Mouse (Mus musculus): Measurements from ENCODE around the gene Iqcm. TPM values are rescaled to one million over a fixed set of nuclear protein-coding genes. Genes with fewer than 3 reads are reported as not detected.

Iqcm gene
- total and polyA plus RNA-seq, 2 experiments from 2014 or later = 0.16 to 0.33 TPM

GRCm38 (mm10) chr8:75755596-75755995 is 307.1 kb downstream of the Iqcm start:
- no peak overlapping the region for H3K9ac ChIP-seq (replicated peaks; ENCODE audit: low read length, poor library complexity, severe bottlenecking)
- DNase-seq (ENCODE audit: low spot score) = no peak
- H3K27ac ChIP-seq (ENCODE audit: low read depth, low read length) = no peak overlapping the region
- ATAC-seq (ENCODE audit: low FRiP score) = no peak
- no peaks in the 10 kb centered on the region for H3K36me3 ChIP-seq (ENCODE audit: insufficient read depth, low read length)
- no peaks in the 10 kb centered on the region for H3K4me1 ChIP-seq (ENCODE audit: insufficient read depth, low read length)
- H3K9me3 ChIP-seq (ENCODE audit: low read length) = 0 out of 2 replicates have a peak, but pooled peaks cover 6% of the 10 kb centered on the region
- no peak for TF ChIP-seq CTCF (IDR thresholded peaks at IDR 0.05)
- H3K4me2 ChIP-seq (ENCODE audit: low read depth, low read length, poor library complexity, severe bottlenecking) = no peak overlapping the region
- no peak overlapping the region for H3K4me3 ChIP-seq (ENCODE audit: low read depth, low read length)
- no peaks in the 10 kb centered on the region for H3K27me3 ChIP-seq (ENCODE audit: insufficient read depth, low read length)

- TF ChIP-seq CTCF (IDR thresholded peaks at IDR 0.05) = no peak
- Histone ChIP-seq H3K27me3 (ENCODE audit: insufficient read depth, low read length) (no peaks in the 10 kb centered on the region), H3K4me1 (ENCODE audit: insufficient read depth, low read length) (no peaks in the 10 kb centered on the region), H3K9ac (replicated peaks; ENCODE audit: low read length, poor library complexity, severe bottlenecking) (no peak overlapping the region), H3K36me3 (ENCODE audit: insufficient read depth, low read length) (no peaks in the 10 kb centered on the region), H3K27ac (ENCODE audit: low read depth, low read length) (no peak overlapping the region), H3K4me3 (ENCODE audit: low read depth, low read length) (no peak overlapping the region), H3K9me3 (ENCODE audit: low read length) (no peaks in the 10 kb centered on the region), H3K4me2 (ENCODE audit: low read depth, low read length, poor library complexity, severe bottlenecking) (no peak overlapping the region)
- 69% methylated on average over 4 of the region's 4 CpGs for WGBS
- no peak for ATAC-seq (ENCODE audit: low FRiP score)
- peak; percentile 69 for DNase-seq (ENCODE audit: low spot score)
Measured at GRCm38 (mm10) chr8:75828468-75829132, 380.1 kb downstream of the Iqcm start.

- no peak overlapping the region for H3K4me3 ChIP-seq (ENCODE audit: low read depth, low read length)
- TF ChIP-seq CTCF (IDR thresholded peaks at IDR 0.05) = no peak
- no peak overlapping the region for H3K4me2 ChIP-seq (ENCODE audit: low read depth, low read length, poor library complexity, severe bottlenecking)
- no peaks in the 10 kb centered on the region for H3K36me3 ChIP-seq (ENCODE audit: insufficient read depth, low read length)
- no peaks in the 10 kb centered on the region for H3K4me1 ChIP-seq (ENCODE audit: insufficient read depth, low read length)
- no peak for ATAC-seq (ENCODE audit: low FRiP score)
- WGBS = 72% methylated on average over 2 of the region's 2 CpGs
- no peak overlapping the region for H3K9ac ChIP-seq (replicated peaks; ENCODE audit: low read length, poor library complexity, severe bottlenecking)
- no peaks in the 10 kb centered on the region for H3K27me3 ChIP-seq (ENCODE audit: insufficient read depth, low read length)
- no peak overlapping the region for H3K27ac ChIP-seq (ENCODE audit: low read depth, low read length)
- peak; percentile 4 for DNase-seq (ENCODE audit: low spot score)
- no peaks in the 10 kb centered on the region for H3K9me3 ChIP-seq (ENCODE audit: low read length)
Measured at GRCm38 (mm10) chr8:75835245-75835644, 386.8 kb downstream of the Iqcm start.

DNA sequence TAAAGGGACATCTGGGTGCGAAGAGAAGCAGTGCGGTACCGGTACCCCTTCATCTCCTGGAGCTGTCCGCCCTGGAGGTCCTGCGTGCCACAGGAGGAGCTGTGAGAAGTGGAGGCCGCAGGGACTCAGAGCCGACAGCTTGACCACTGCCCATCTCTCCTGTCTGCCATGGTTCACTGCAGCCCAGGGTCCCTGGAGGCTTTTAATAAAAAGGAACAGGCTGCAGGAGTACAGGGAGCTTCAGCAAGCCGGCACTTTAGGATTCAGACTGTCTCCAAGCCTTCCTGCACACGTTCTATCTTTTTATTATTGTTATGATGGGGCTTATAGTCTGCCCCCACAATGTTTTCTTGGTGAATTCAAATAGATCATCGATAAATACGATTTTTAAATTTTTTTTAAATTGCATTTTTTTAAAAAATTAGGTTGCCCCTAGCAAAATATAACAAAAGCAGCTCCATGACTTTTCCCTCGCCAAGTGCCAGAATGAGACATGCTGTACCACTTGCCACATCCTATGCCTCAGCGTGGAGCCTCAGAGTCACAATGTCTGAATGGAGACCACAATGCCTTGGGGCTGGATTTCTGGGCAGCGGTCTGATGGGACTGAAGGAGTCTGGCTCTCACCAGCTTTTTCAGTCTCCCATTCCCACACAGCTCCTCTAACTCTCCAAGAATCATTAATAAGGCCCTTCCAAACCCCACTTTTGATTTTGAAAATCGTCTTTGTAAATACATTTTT is 469.3 kb downstream of the Iqcm start:
- 55% methylated on average over 15 of the region's 15 CpGs for WGBS
- no peaks in the 10 kb centered on the region for H3K4me1 ChIP-seq (ENCODE audit: insufficient read depth, low read length)
- H3K9me3 ChIP-seq (ENCODE audit: low read length) = no peaks in the 10 kb centered on the region
- no peak for TF ChIP-seq CTCF (IDR thresholded peaks at IDR 0.05)
- ATAC-seq (ENCODE audit: low FRiP score) (peak; percentile 65; the same call in 1 of the 2 replicates), DNase-seq (ENCODE audit: low spot score) (peak; percentile 69)
- no peak overlapping the region for H3K9ac ChIP-seq (replicated peaks; ENCODE audit: low read length, poor library complexity, severe bottlenecking)
- H3K27me3 ChIP-seq (ENCODE audit: insufficient read depth, low read length) = no peaks in the 10 kb centered on the region
- H3K36me3 ChIP-seq (ENCODE audit: insufficient read depth, low read length) = no peaks in the 10 kb centered on the region
- H3K27ac ChIP-seq (ENCODE audit: low read depth, low read length) = no peak overlapping the region
- H3K4me3 ChIP-seq (ENCODE audit: low read depth, low read length) = no peak overlapping the region
- H3K4me2 ChIP-seq (ENCODE audit: low read depth, low read length, poor library complexity, severe bottlenecking) = no peak overlapping the region

DNA sequence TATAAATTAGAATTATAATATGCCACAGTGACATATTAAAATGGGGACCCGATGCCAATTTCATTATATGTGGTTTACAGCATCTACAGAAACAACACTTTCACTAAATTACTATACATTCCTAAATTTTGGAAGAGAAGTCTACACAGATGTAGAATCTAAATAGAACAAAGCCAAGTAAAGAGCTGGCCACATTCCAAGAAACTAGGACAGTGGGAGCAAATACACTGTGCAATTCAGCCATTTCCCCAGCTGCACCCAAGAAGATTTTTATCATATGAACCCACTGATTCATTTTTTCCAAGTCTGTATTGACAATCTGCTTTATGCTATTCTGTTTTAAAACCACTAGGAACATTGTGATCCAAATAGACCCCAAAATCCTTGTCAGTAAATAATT is 500.7 kb downstream of the Iqcm start:
- Histone ChIP-seq H3K4me1 (ENCODE audit: insufficient read depth, low read length) (no peaks in the 10 kb centered on the region), H3K36me3 (ENCODE audit: insufficient read depth, low read length) (no peaks in the 10 kb centered on the region), H3K4me3 (ENCODE audit: low read depth, low read length) (no peak overlapping the region), H3K27ac (ENCODE audit: low read depth, low read length) (no peak overlapping the region), H3K9me3 (ENCODE audit: low read length) (no peaks in the 10 kb centered on the region), H3K4me2 (ENCODE audit: low read depth, low read length, poor library complexity, severe bottlenecking) (no peak overlapping the region), H3K27me3 (ENCODE audit: insufficient read depth, low read length) (no peaks in the 10 kb centered on the region), H3K9ac (replicated peaks; ENCODE audit: low read length, poor library complexity, severe bottlenecking) (no peak overlapping the region)
- no peak for TF ChIP-seq CTCF (IDR thresholded peaks at IDR 0.05)
- DNase-seq (ENCODE audit: low spot score) = no peak
- 82% methylated on average over 1 of the region's 1 CpGs for WGBS
- ATAC-seq (ENCODE audit: low FRiP score) = no peak

DNA sequence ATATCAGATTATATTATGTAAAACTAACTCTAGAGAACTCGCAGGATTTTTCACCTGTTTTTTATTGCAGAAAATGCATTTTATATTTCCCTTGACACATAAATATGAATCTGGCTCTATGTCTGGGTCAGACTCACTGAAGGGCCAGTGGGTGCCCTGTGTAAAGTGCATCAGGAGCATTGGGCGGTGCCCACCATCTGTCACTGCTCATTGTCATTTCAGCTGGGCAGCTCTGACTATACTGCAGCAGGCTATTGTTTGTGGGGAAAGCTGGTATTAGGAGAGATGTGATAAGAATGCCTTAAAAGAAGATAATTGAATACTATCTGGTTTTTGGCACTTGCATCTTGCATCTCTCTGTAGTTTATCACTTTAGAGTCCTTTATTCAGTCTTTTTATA is 507.5 kb downstream of the Iqcm start:
- Histone ChIP-seq H3K9ac (replicated peaks; ENCODE audit: low read length, poor library complexity, severe bottlenecking) (no peak overlapping the region), H3K4me2 (ENCODE audit: low read depth, low read length, poor library complexity, severe bottlenecking) (no peak overlapping the region), H3K27ac (ENCODE audit: low read depth, low read length) (no peak overlapping the region), H3K27me3 (ENCODE audit: insufficient read depth, low read length) (no peaks in the 10 kb centered on the region), H3K4me3 (ENCODE audit: low read depth, low read length) (no peak overlapping the region), H3K4me1 (ENCODE audit: insufficient read depth, low read length) (no peaks in the 10 kb centered on the region), H3K36me3 (ENCODE audit: insufficient read depth, low read length) (no peaks in the 10 kb centered on the region), H3K9me3 (ENCODE audit: low read length) (no peaks in the 10 kb centered on the region)
- ATAC-seq (ENCODE audit: low FRiP score) (no peak), DNase-seq (ENCODE audit: low spot score) (peak; percentile 12)
- TF ChIP-seq CTCF (IDR thresholded peaks at IDR 0.05) = no peak
- WGBS = 69% methylated on average over 2 of the region's 2 CpGs
